Mouse (Mus musculus): ENCODE measurements at regions not wholly inside any gene's neighbourhood (a gene's known extent, or its start where the extent isn't known, plus 50 kb on each side); places are given as distances from the start of the nearest gene placed in this dataset.

GRCm38 (mm10) chr10:66743254-66743653 lies 352.7 kb upstream of the Jmjd1c start:
- no peak for TF ChIP-seq CTCF (IDR thresholded peaks at IDR 0.05; ENCODE audit: insufficient read depth, low read depth, low read length)
- TF ChIP-seq POLR2A (IDR thresholded peaks at IDR 0.05; ENCODE audit: insufficient read depth, low read depth, low read length), result no peak
